Mouse (Mus musculus): ENCODE data around the gene Fez2.

DNA sequence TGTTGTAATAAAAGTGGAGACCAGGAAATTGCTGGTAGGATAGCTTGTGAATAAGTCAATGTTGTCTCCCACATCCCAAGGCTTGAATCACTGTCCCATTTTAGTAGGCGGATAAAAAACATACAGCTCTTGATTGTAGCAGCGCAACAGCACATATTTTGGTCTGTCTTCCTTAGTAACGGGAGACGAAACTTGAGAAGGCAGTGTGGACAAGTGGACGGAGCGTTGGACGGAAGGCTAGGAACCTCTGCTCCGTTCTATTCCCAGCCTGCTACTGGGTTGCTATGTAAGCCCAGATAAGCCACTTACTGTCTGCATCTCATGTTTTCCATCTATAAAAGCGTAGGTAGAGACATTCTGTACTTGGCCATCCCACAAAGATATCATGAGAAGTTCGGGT is 84.7 kb downstream of the Fez2 start:
- no peak for TF ChIP-seq POLR2A (IDR thresholded peaks at IDR 0.05; ENCODE audit: low read depth, low read length)
- no peak for TF ChIP-seq CTCF (conservative IDR thresholded peaks at IDR 0.05; ENCODE audit: insufficient read depth, insufficient read length, low read depth, low read length)
